In genomic region chr5:106963584-106964512, GRCm38 (mm10) we compare ENCODE assay signal across 8 mouse cellular contexts. TPM values are rescaled to one million over a fixed set of nuclear protein-coding genes. Genes with fewer than 3 reads are reported as not detected.
A peak's percentile ranks its signal among the peaks of the same experiment; 100 is the strongest.
DNase-seq lines count a peak whose midpoint lies in the region; ATAC-seq lines count a peak whose summit lies in the region.

TSS of gene Cdc7 (plus strand) at chr5:106964322.

- H3K9ac ChIP-seq in heart, embryonic 14.5 days (ENCODE audit: low read length): peak within 1 kb of the TSS; percentile 82
- peak within 1 kb of the TSS; percentile 92 for H3K9ac ChIP-seq in liver, embryonic 13.5 days
- H3K9ac ChIP-seq in stomach, embryonic 16.5 days (ENCODE audit: low read length): peak within 1 kb of the TSS; percentile 85

- peak; percentile 87 for ATAC-seq in erythroid progenitor cell, adult 5-6 weeks (replicated peaks; ENCODE audit: low FRiP score, poor library complexity, severe bottlenecking)
- ATAC-seq in heart, embryonic 14.5 days (ENCODE audit: insufficient number of reproducible peaks, insufficient read depth, low FRiP score, low read depth): peak; percentile 87
- ATAC-seq in liver, embryonic 13.5 days (ENCODE audit: low read depth): peak; percentile 90
- ATAC-seq in stomach, embryonic 16.5 days (ENCODE audit: insufficient read depth, low FRiP score): peak; percentile 93

- DNase-seq in CD4-positive helper T cell, adult 2 months (ENCODE audit: low read depth, low spot score): peak; percentile 91
- DNase-seq in brain, embryonic 18.5 days (ENCODE audit: low read depth, low spot score): peak; percentile 78
- DNase-seq in kidney, postnatal 14 days: peak; percentile 95
- DNase-seq in liver, embryonic 13.5 days: peak; percentile 90
- DNase-seq in neural tube, embryonic 10.5 days (ENCODE audit: extremely low spot score, low spot score): peak; percentile 98

- peak within 1 kb of the TSS; percentile 46 to 51 for H3K27ac ChIP-seq in heart, embryonic 14.5 days (replicated peaks in 1 of 2; ENCODE audit: control insufficient read depth in 1 of 2, insufficient read depth in 1 of 2, low read depth in 2 of 2, low read length in 2 of 2)
- H3K27ac ChIP-seq in liver, embryonic 13.5 days: peak within 1 kb of the TSS; percentile 90
- peak within 1 kb of the TSS; percentile 80 for H3K27ac ChIP-seq in stomach, embryonic 16.5 days (ENCODE audit: low read length)

- H3K9me3 ChIP-seq in heart, embryonic 14.5 days (ENCODE audit: control insufficient read depth, low read length): 0 out of 2 replicates have a peak, but pooled peaks cover 5% of the 10 kb centered on the region
- H3K9me3 ChIP-seq in liver, embryonic 13.5 days (replicated peaks): no peaks in the 10 kb centered on the region
- H3K9me3 ChIP-seq in stomach, embryonic 16.5 days (replicated peaks; ENCODE audit: control insufficient read depth, low read length): peaks cover 8% of the 10 kb centered on the region; the same call in 1 of the 2 replicates

- peak within 1 kb of the TSS; percentile 85 for H3K4me2 ChIP-seq in heart, embryonic 14.5 days (ENCODE audit: low read length)
- H3K4me2 ChIP-seq in liver, embryonic 13.5 days: peak within 1 kb of the TSS; percentile 82
- peak within 1 kb of the TSS; percentile 96 for H3K4me2 ChIP-seq in stomach, embryonic 16.5 days (ENCODE audit: low read depth, low read length)

- H3K27me3 ChIP-seq in heart, embryonic 14.5 days (ENCODE audit: control insufficient read depth, insufficient read depth, low read length): no peaks in the 10 kb centered on the region
- H3K27me3 ChIP-seq in liver, embryonic 13.5 days: no peaks in the 10 kb centered on the region
- no peaks in the 10 kb centered on the region for H3K27me3 ChIP-seq in stomach, embryonic 16.5 days (ENCODE audit: control insufficient read depth, insufficient read depth, low read length)

- H3K4me3 ChIP-seq in heart, embryonic 14.5 days (ENCODE audit: control insufficient read depth in 1 of 2, insufficient read depth in 1 of 2, low read depth in 1 of 2, low read length in 2 of 2): peak within 1 kb of the TSS; percentile 70 to 80
- peak within 1 kb of the TSS; percentile 91 for H3K4me3 ChIP-seq in liver, embryonic 13.5 days (replicated peaks)
- H3K4me3 ChIP-seq in stomach, embryonic 16.5 days (replicated peaks; ENCODE audit: low read length): peak within 1 kb of the TSS; percentile 93

- H3K4me1 ChIP-seq in heart, embryonic 14.5 days (ENCODE audit: control insufficient read depth in 2 of 2, insufficient read depth in 2 of 2, low read length in 2 of 2): peaks cover 4% of the 10 kb centered on the region in 2 experiments; a peak in 3 of 4 replicates
- peaks cover 16% of the 10 kb centered on the region for H3K4me1 ChIP-seq in liver, embryonic 13.5 days (replicated peaks)
- peaks cover 12% of the 10 kb centered on the region for H3K4me1 ChIP-seq in stomach, embryonic 16.5 days (ENCODE audit: control insufficient read depth, insufficient read depth, low read length)

- H3K36me3 ChIP-seq in heart, embryonic 14.5 days (ENCODE audit: control insufficient read depth, insufficient read depth, low read length): peaks cover 12% of the 10 kb centered on the region
- H3K36me3 ChIP-seq in liver, embryonic 13.5 days: peaks cover 19% of the 10 kb centered on the region
- H3K36me3 ChIP-seq in stomach, embryonic 16.5 days (ENCODE audit: control insufficient read depth, insufficient read depth, low read length): no peaks in the 10 kb centered on the region

- 5% methylated on average over 54 of the region's 54 CpGs for WGBS in heart, embryonic 14.5 days
- 5% methylated on average over 54 of the region's 54 CpGs for WGBS in liver, embryonic 13.5 days (ENCODE audit: insufficient replicate concordance)
- WGBS in stomach, embryonic 16.5 days: 5% methylated on average over 54 of the region's 54 CpGs

RNA-seq across cellular contexts. Expression of gene Cdc7, which starts in this region (rescaled TPM):
- 45.4 and 69.6 TPM in 2 replicates for total RNA-seq in erythroid progenitor cell, adult 5-6 weeks (2015; ENCODE audit: low replicate concordance)
- total RNA-seq in erythroid progenitor cell, adult 5-6 weeks (2017; ENCODE audit: low replicate concordance): 17.3 and 52.6 TPM in 2 replicates
- polyA plus RNA-seq in heart, embryonic 14.5 days (2014; fragmentation: Nextera tagmentation; extraction: Ambion mirVana): 24.8 and 25.0 TPM in 2 replicates
- polyA plus RNA-seq in liver, embryonic 13.5 days (2015; fragmentation: Nextera tagmentation; extraction: Ambion mirVana): 18.9 and 22.1 TPM in 2 replicates
- polyA plus RNA-seq in stomach, embryonic 16.5 days (2015; fragmentation: Nextera tagmentation; extraction: Ambion mirVana): 39.2 and 42.6 TPM in 2 replicates

Comparison
In these comparisons a context has a peak if more than half of its experiments do, and no peak if none do; other contexts are left out.
1. Peak in every context shown above with its lines: DNase-seq, ATAC-seq, H3K4me3 ChIP-seq and H3K27ac ChIP-seq.